In the genomic region with DNA sequence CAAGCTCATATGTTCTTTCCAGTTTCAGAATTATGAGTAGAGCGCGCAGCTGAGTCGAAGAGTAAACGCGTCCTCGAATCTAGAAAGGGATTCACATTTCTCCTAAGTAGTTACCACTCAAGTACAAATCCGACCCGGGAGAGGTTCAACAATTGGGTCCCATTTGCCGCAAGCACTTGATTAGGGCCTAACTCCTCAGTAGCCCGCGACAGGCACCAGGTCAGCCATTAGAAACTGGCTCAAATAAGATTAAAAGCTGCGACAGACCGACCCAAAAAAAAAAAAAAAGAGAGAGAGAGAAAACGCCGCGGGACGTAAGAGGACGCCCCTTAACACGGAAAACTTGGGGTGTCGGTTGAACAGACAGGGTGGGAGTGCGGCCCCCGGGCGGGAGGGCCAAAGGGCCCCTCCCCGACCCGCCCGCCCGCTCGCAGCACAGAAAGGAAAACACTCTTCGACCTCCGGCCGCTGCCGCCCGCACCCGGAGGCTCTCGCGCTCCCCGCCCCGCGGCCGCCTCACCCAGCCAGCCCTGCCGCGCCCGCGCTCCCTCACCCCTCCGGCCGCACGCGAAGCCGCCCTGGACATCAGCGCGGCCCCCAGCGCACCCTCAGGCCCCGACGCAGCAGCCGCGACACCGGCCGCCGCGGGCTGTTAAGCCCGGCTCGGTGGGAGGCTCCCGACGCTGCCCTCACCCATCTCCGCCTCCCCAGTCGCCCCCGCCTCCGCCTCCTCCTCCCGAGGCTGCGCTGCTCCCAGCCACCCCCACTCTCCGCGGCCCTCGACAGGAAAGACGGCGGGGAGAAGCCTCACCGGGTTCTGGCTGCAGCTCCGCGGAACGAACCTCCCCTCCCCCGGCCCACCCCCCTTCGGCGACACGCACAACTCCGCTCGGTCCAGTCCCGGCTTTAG, we compare ENCODE assay signal across 8 mouse cellular contexts. TPM values are rescaled to one million over a fixed set of nuclear protein-coding genes. Genes with fewer than 3 reads are reported as not detected.
DNase-seq lines count a peak whose midpoint lies in the region; ATAC-seq and TF ChIP-seq lines count a peak whose summit lies in the region.
"Not testable (repeated sequence)": the region's sequence is repeated elsewhere in the genome, so short reads cannot be mapped to it uniquely, and the experiment has no call there.

No protein-coding gene starts in this region.

- H3K36me3 ChIP-seq in forebrain, embryonic 14.5 days (ENCODE audit: control insufficient read depth, insufficient read depth, low read length); lung, embryonic 16.5 days (ENCODE audit: control insufficient read depth, insufficient read depth, low read length); thymus, adult 2 months (ENCODE audit: control insufficient read depth, insufficient read depth, low read length): not testable (repeated sequence)

- H3K4me1 ChIP-seq in forebrain, embryonic 14.5 days (ENCODE audit: control insufficient read depth, insufficient read depth, low read length); lung, embryonic 16.5 days (replicated peaks; ENCODE audit: control insufficient read depth, insufficient read depth, low read length); thymus, adult 2 months (replicated peaks; ENCODE audit: control insufficient read depth, insufficient read depth, low read length): not testable (repeated sequence)

- peak overlapping the region; percentile 87 for H3K27ac ChIP-seq in forebrain, embryonic 14.5 days (ENCODE audit: low read depth, low read length)
- H3K27ac ChIP-seq in layer of hippocampus, adult 2 months = peak overlapping the region; percentile 90
- H3K27ac ChIP-seq in lung, embryonic 16.5 days (ENCODE audit: low read length) = peak overlapping the region; percentile 84
- peak overlapping the region; percentile 62 for H3K27ac ChIP-seq in thymus, adult 2 months (ENCODE audit: control insufficient read depth, insufficient read depth, low read length)

- TF ChIP-seq CTCF in layer of hippocampus, adult 2 months (conservative IDR thresholded peaks at IDR 0.05); thymus, adult 2 months (IDR thresholded peaks at IDR 0.05; ENCODE audit: borderline replicate concordance, control insufficient read depth, extremely low read depth, insufficient read depth, low read length, poor library complexity): not testable (repeated sequence)

- intact Hi-C loops in heart, postnatal 25 days (cut with DNase I) = loop anchor here (5.0 kb wide), 1 partner anchor 76 kb away; a partner anchor contains a TSS

- peak overlapping the region; percentile 78 for H3K9ac ChIP-seq in forebrain, embryonic 14.5 days (ENCODE audit: low read length)
- peak overlapping the region; percentile 72 for H3K9ac ChIP-seq in lung, embryonic 16.5 days (ENCODE audit: low read length)

- ATAC-seq in forebrain, embryonic 14.5 days; lung, embryonic 16.5 days (ENCODE audit: low read depth): not testable (repeated sequence)

- peak overlapping the region; percentile 55 for H3K4me2 ChIP-seq in forebrain, embryonic 14.5 days (ENCODE audit: low read length)
- H3K4me2 ChIP-seq in lung, embryonic 16.5 days (ENCODE audit: low read depth, low read length) = peak overlapping the region; percentile 72

- H3K4me3 ChIP-seq in forebrain, embryonic 14.5 days (ENCODE audit: low read depth, low read length) = peak overlapping the region; percentile 64
- H3K4me3 ChIP-seq in layer of hippocampus, adult 2 months = peak overlapping the region; percentile 76
- H3K4me3 ChIP-seq in lung, embryonic 16.5 days (ENCODE audit: low read length) = peak overlapping the region; percentile 76
- H3K4me3 ChIP-seq in thymus, adult 2 months (ENCODE audit: control insufficient read depth, insufficient read depth, low read length) = peak overlapping the region; percentile 87

- H3K27me3 ChIP-seq in forebrain, embryonic 14.5 days (replicated peaks; ENCODE audit: control insufficient read depth, insufficient read depth, low read length); lung, embryonic 16.5 days (ENCODE audit: control insufficient read depth, insufficient read depth, low read depth, low read length); thymus, adult 2 months (ENCODE audit: control insufficient read depth, insufficient read depth, low read length): not testable (repeated sequence)

- not testable (repeated sequence) for H3K9me3 ChIP-seq in forebrain, embryonic 14.5 days (replicated peaks; ENCODE audit: control insufficient read depth, low read length); lung, embryonic 16.5 days (ENCODE audit: control insufficient read depth, low read length)

- 2% methylated on average over 23 of the region's 86 CpGs for WGBS in forebrain, embryonic 14.5 days
- WGBS in lung, embryonic 16.5 days = under 1% methylated on average over 25 of the region's 86 CpGs
- under 1% methylated on average over 47 of the region's 86 CpGs for WGBS in thymus, adult 2 months

- DNase-seq in ES-CJ7 (ENCODE audit: low read depth, low spot score) = peak; percentile 27
- peak; percentile 41 to 71 for DNase-seq in cerebellum, adult 18-20 months
- peak; percentile 49 for DNase-seq in forebrain, embryonic 14.5 days (ENCODE audit: low spot score)
- DNase-seq in heart, postnatal 25 days (ENCODE audit: low spot score) = peak; percentile 40
- DNase-seq in layer of hippocampus, adult 2 months (ENCODE audit: low spot score in 2 of 2) = not testable (repeated sequence)
- DNase-seq in ovary, adult 18-20 months (ENCODE audit: low spot score) = peak; percentile 21
- peak; percentile 55 for DNase-seq in thymus, adult 2 months

- TF ChIP-seq POLR2A in thymus, adult 2 months (IDR thresholded peaks at IDR 0.05; ENCODE audit: control insufficient read depth, extremely low read depth, insufficient read depth, low read length, poor library complexity) = not testable (repeated sequence)

RNA-seq across cellular contexts. Expression of a gene that starts 0.5 kb away (rescaled TPM):
- polyA plus RNA-seq in forebrain, embryonic 14.5 days (2014; fragmentation: Nextera tagmentation; extraction: Ambion mirVana) = 24.1 and 25.7 TPM in 2 replicates
- total RNA-seq in heart, postnatal 25 days (2021) = 10 to 100 TPM; 20.5 to 22.4 TPM
- total RNA-seq in layer of hippocampus, adult 2 months (2021) = 10 to 100 TPM; 28.0 to 32.2 TPM
- 27.3 and 31.1 TPM in 2 replicates for polyA plus RNA-seq in lung, embryonic 16.5 days (2015; fragmentation: Nextera tagmentation; extraction: Ambion mirVana)
- polyA plus RNA-seq in thymus, adult 2 months (2012; rRNA removed) = 5.0 and 6.9 TPM in 2 replicates

RNA-seq across cellular contexts. Expression of a gene that starts 32.9 kb away (rescaled TPM):
- polyA plus RNA-seq in forebrain, embryonic 14.5 days (2014; fragmentation: Nextera tagmentation; extraction: Ambion mirVana) = 43.5 and 45.8 TPM in 2 replicates
- total RNA-seq in heart, postnatal 25 days (2021) = 10 to 100 TPM; 13.1 to 14.6 TPM
- total RNA-seq in layer of hippocampus, adult 2 months (2021) = 10 to 100 TPM; 59.5 to 70.8 TPM
- 19.1 and 19.2 TPM in 2 replicates for polyA plus RNA-seq in lung, embryonic 16.5 days (2015; fragmentation: Nextera tagmentation; extraction: Ambion mirVana)
- 10.4 and 12.4 TPM in 2 replicates for polyA plus RNA-seq in thymus, adult 2 months (2012; rRNA removed)
